Comparison of ENCODE assay signal across 16 mouse cellular contexts in the genomic region with DNA sequence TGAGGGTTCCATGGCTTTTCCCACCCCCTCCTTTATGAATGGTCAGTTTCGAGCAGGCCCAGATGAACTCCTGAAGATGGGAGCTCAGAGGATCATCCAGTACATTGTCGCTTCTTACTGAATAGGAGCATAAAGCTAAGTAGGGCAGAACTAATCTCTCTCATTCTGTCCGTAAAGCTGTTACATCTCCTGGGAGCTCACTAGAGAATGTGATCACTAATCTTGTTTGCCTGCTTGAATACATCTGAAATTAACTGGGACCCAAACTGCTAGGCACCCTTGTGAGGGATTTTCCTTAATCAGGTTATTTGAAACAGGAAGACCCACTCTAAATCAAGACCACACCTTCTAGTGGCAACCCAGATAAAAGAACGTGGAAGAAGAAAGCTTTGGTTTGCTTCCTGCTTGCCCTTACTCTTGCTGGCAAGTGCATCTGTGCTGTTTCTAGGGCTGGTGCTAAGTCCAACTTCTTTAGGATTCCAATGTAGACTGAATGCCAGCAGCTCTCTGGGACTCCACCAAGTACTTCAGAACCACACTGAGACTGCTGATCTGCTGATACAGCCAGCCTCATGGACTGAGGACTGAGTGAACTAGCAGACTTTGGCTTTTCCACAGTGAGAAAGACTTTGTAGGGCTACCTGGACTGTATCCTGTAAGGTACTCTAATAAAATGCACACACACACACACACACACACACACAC.
"Had no signal": no experiment of that assay in that cellular context is flagged by ENCODE, and none has a peak within 500 bp of the region (broad histone marks: within the 10 kb centered on the region; RNA-seq: fewer than 3 reads in every experiment).

No protein-coding gene starts in this region.

- H3K9me3 ChIP-seq: hindbrain, embryonic 15.5 days; kidney, embryonic 15.5 days; limb, embryonic 10.5 days; liver, embryonic 13.5 days; lung, embryonic 15.5 days; midbrain, embryonic 12.5 days; neural tube, embryonic 15.5 days; stomach, embryonic 15.5 days had no signal

- ATAC-seq: inflammation-experienced regulatory T-cells, adult 6 months; liver, postnatal 0 days had no signal

- DNase-seq: liver, embryonic 13.5 days; liver, postnatal 0 days; lung, postnatal 14 days; right cerebral cortex, postnatal 14 days; thymus, adult 2 months; thymus, postnatal 25 days had no signal

- H3K27me3 ChIP-seq: kidney, embryonic 15.5 days; liver, embryonic 13.5 days; lung, embryonic 15.5 days; midbrain, embryonic 12.5 days; neural tube, embryonic 15.5 days; stomach, embryonic 15.5 days had no signal

- H3K36me3 ChIP-seq: hindbrain, embryonic 15.5 days; kidney, embryonic 15.5 days; liver, embryonic 13.5 days; lung, embryonic 15.5 days; midbrain, embryonic 12.5 days; neural tube, embryonic 15.5 days; stomach, embryonic 15.5 days had no signal

- H3K4me2 ChIP-seq: hindbrain, embryonic 15.5 days; kidney, embryonic 15.5 days; liver, embryonic 13.5 days; lung, embryonic 15.5 days; midbrain, embryonic 12.5 days; neural tube, embryonic 15.5 days; stomach, embryonic 15.5 days had no signal

- H3K4me3 ChIP-seq: hindbrain, embryonic 15.5 days; kidney, embryonic 15.5 days; left cerebral cortex, adult 2 months; limb, embryonic 10.5 days; liver, embryonic 13.5 days; lung, embryonic 15.5 days; midbrain, embryonic 12.5 days; myocyte; neural tube, embryonic 15.5 days; stomach, embryonic 15.5 days had no signal

- H3K9ac ChIP-seq: hindbrain, embryonic 15.5 days; kidney, embryonic 15.5 days; liver, embryonic 13.5 days; liver, postnatal 0 days; lung, embryonic 15.5 days; midbrain, embryonic 12.5 days; neural tube, embryonic 15.5 days; stomach, embryonic 15.5 days had no signal

- H3K27ac ChIP-seq: hindbrain, embryonic 15.5 days; kidney, embryonic 15.5 days; left cerebral cortex, adult 2 months; limb, embryonic 10.5 days; liver, embryonic 13.5 days; lung, embryonic 15.5 days; midbrain, embryonic 12.5 days; neural tube, embryonic 15.5 days; stomach, embryonic 15.5 days had no signal
